Mouse (Mus musculus) forebrain, embryonic 11.5 days (tissue): ENCODE results near the gene Sidt1. TPM values are rescaled to one million over a fixed set of nuclear protein-coding genes. Genes with fewer than 3 reads are reported as not detected.

Source experiments
- ATAC-seq: fragments of 200-750 bp; cut with Nextera tagmentation; replicated peaks from 2 replicates; pipeline ENCODE4 v1.8.0; 2017; ENCODE audit warnings: moderate TSS enrichment; ENCODE audit not compliant: low FRiP score
- DNase-seq: peaks from one replicate; pipeline ENCODE4 v3.0.0-alpha.2; 2017; ENCODE audit warnings: low spot score
- H3K27ac ChIP-seq: fragments of 300-500 bp; sonication (generic); 2 replicates; pipeline ENCODE4 v1.5.1; 2014; ENCODE audit warnings: low read depth, low read length
- H3K27me3 ChIP-seq: fragments of 300-500 bp; sonication (generic); 2 replicates; pipeline ENCODE4 v1.6.1; 2014; ENCODE audit warnings: mild to moderate bottlenecking, low read length, mixed read lengths; ENCODE audit not compliant: control insufficient read depth, insufficient read depth
- H3K36me3 ChIP-seq: fragments of 300-500 bp; sonication (generic); 2 replicates; pipeline ENCODE4 v1.6.1; 2014; ENCODE audit warnings: mild to moderate bottlenecking, low read length, moderate library complexity, mixed read lengths; ENCODE audit not compliant: control insufficient read depth, insufficient read depth
- H3K4me1 ChIP-seq: fragments of 300-500 bp; sonication (generic); replicated peaks from 2 replicates; pipeline ENCODE4 v1.6.1; 2014; ENCODE audit warnings: low read length, mixed read lengths; ENCODE audit not compliant: control insufficient read depth, insufficient read depth
- H3K4me2 ChIP-seq: fragments of 300-500 bp; sonication (generic); 2 replicates; pipeline ENCODE4 v1.6.1; 2014; ENCODE audit warnings: low read depth, mild to moderate bottlenecking, low read length, moderate library complexity, mixed read lengths; ENCODE audit not compliant: severe bottlenecking
- H3K4me3 ChIP-seq: fragments of 300-500 bp; sonication (generic); 2 replicates; pipeline ENCODE4 v1.5.1; 2014; ENCODE audit warnings: low read depth, low read length
- H3K9ac ChIP-seq: fragments of 300-500 bp; sonication (generic); 2 replicates; pipeline ENCODE4 v1.6.1; 2014; ENCODE audit warnings: low read length
- H3K9me3 ChIP-seq: fragments of 300-500 bp; sonication (generic); 2 replicates; pipeline ENCODE4 v1.6.1; 2016; ENCODE audit warnings: low read length, mixed read lengths; ENCODE audit not compliant: control insufficient read depth
- WGBS: fragments of 180-500 bp; shearing (Covaris S2); extraction: QIAGEN DNeasy Blood & Tissue Kit; methylation state at CpG from one replicate; pipeline ENCODE4 v1.1.7; 2014; 5-methylcytosine and 5-hydroxymethylcytosine counted together
- polyA plus RNA-seq: library from polyadenylated mRNA; unstranded; fragments of >200 nt; fragmentation: Nextera tagmentation; extraction: Ambion mirVana; gene quantifications from 2 replicates; pipeline ENCODE4 v1.2.1, GENCODE M21; 2014

Gene Sidt1
- polyA plus RNA-seq, 1 experiment from 2014 or later, result 0.13 TPM

GRCm38 (mm10) chr16:44289004-44289648 lies 43.9 kb downstream of the Sidt1 start:
- H3K9me3 ChIP-seq, result no peaks in the 10 kb centered on the region
- no peak overlapping the region for H3K27ac ChIP-seq
- WGBS, result 86% methylated on average over 4 of the region's 4 CpGs
- DNase-seq, result no peak
- no peak overlapping the region for H3K4me3 ChIP-seq
- H3K27me3 ChIP-seq, result no peaks in the 10 kb centered on the region
- ATAC-seq, result no peak
- H3K36me3 ChIP-seq, result no peaks in the 10 kb centered on the region
- H3K4me2 ChIP-seq, result no peak overlapping the region
- H3K9ac ChIP-seq, result no peak overlapping the region
- no peaks in the 10 kb centered on the region for H3K4me1 ChIP-seq

GRCm38 (mm10) chr16:44287356-44287950 lies 45.5 kb downstream of the Sidt1 start:
- DNase-seq (no peak), ATAC-seq (no peak)
- no peaks in the 10 kb centered on the region for H3K9me3 ChIP-seq
- no peak overlapping the region for H3K4me2 ChIP-seq
- H3K27ac ChIP-seq, result no peak overlapping the region
- H3K4me3 ChIP-seq, result no peak overlapping the region
- H3K36me3 ChIP-seq, result no peaks in the 10 kb centered on the region
- H3K27me3 ChIP-seq, result no peaks in the 10 kb centered on the region
- H3K4me1 ChIP-seq, result no peaks in the 10 kb centered on the region
- WGBS, result 73% methylated on average over 7 of the region's 7 CpGs
- no peak overlapping the region for H3K9ac ChIP-seq

GRCm38 (mm10) chr16:44282614-44283325 lies 50.2 kb downstream of the Sidt1 start:
- no peak overlapping the region for H3K9ac ChIP-seq
- H3K9me3 ChIP-seq, result no peaks in the 10 kb centered on the region
- H3K4me3 ChIP-seq, result no peak overlapping the region
- no peak overlapping the region for H3K27ac ChIP-seq
- no peaks in the 10 kb centered on the region for H3K36me3 ChIP-seq
- no peaks in the 10 kb centered on the region for H3K4me1 ChIP-seq
- H3K4me2 ChIP-seq, result no peak overlapping the region
- H3K27me3 ChIP-seq, result no peaks in the 10 kb centered on the region
- ATAC-seq (no peak), DNase-seq (no peak)
- 82% methylated on average over 5 of the region's 5 CpGs for WGBS

GRCm38 (mm10) chr16:44282036-44282435 lies 51.0 kb downstream of the Sidt1 start:
- DNase-seq, result no peak
- Histone ChIP-seq H3K9me3 (no peaks in the 10 kb centered on the region), H3K9ac (no peak overlapping the region), H3K4me1 (no peaks in the 10 kb centered on the region), H3K27ac (no peak overlapping the region), H3K4me2 (no peak overlapping the region), H3K27me3 (no peaks in the 10 kb centered on the region), H3K36me3 (no peaks in the 10 kb centered on the region), H3K4me3 (no peak overlapping the region)
- 71% methylated on average over 3 of the region's 3 CpGs for WGBS
- ATAC-seq, result no peak

GRCm38 (mm10) chr16:44280806-44281205 lies 52.2 kb downstream of the Sidt1 start:
- WGBS, result 45% methylated on average over 2 of the region's 2 CpGs
- Histone ChIP-seq H3K27ac (no peak overlapping the region), H3K27me3 (no peaks in the 10 kb centered on the region), H3K36me3 (no peaks in the 10 kb centered on the region), H3K4me2 (no peak overlapping the region), H3K4me3 (no peak overlapping the region), H3K4me1 (no peaks in the 10 kb centered on the region), H3K9me3 (no peaks in the 10 kb centered on the region), H3K9ac (no peak overlapping the region)
- DNase-seq (no peak), ATAC-seq (no peak)

GRCm38 (mm10) chr16:44277212-44277611 lies 55.8 kb downstream of the Sidt1 start:
- Histone ChIP-seq H3K9me3 (no peaks in the 10 kb centered on the region), H3K4me3 (no peak overlapping the region), H3K4me2 (no peak overlapping the region), H3K4me1 (no peaks in the 10 kb centered on the region), H3K36me3 (no peaks in the 10 kb centered on the region), H3K27me3 (no peaks in the 10 kb centered on the region), H3K9ac (no peak overlapping the region), H3K27ac (no peak overlapping the region)
- WGBS, result 93% methylated on average over 10 of the region's 10 CpGs
- DNase-seq (no peak), ATAC-seq (no peak)

GRCm38 (mm10) chr16:44271371-44272038 lies 61.5 kb downstream of the Sidt1 start:
- Histone ChIP-seq H3K27ac (no peak overlapping the region), H3K9ac (no peak overlapping the region), H3K36me3 (no peaks in the 10 kb centered on the region), H3K9me3 (no peaks in the 10 kb centered on the region), H3K27me3 (no peaks in the 10 kb centered on the region), H3K4me2 (no peak overlapping the region), H3K4me1 (no peaks in the 10 kb centered on the region), H3K4me3 (no peak overlapping the region)
- no peak for ATAC-seq
- no peak for DNase-seq
- WGBS, result 86% methylated on average over 9 of the region's 9 CpGs

GRCm38 (mm10) chr16:44270606-44271005 lies 62.4 kb downstream of the Sidt1 start:
- ATAC-seq (no peak), DNase-seq (no peak)
- WGBS, result 83% methylated on average over 5 of the region's 5 CpGs
- no peak overlapping the region for H3K4me2 ChIP-seq
- no peaks in the 10 kb centered on the region for H3K36me3 ChIP-seq
- no peak overlapping the region for H3K27ac ChIP-seq
- H3K9me3 ChIP-seq, result no peaks in the 10 kb centered on the region
- no peaks in the 10 kb centered on the region for H3K27me3 ChIP-seq
- H3K9ac ChIP-seq, result no peak overlapping the region
- no peak overlapping the region for H3K4me3 ChIP-seq
- no peaks in the 10 kb centered on the region for H3K4me1 ChIP-seq
